Mouse (Mus musculus): Measurements from ENCODE around the gene Ncaph. TPM values are rescaled to one million over a fixed set of nuclear protein-coding genes. Genes with fewer than 3 reads are reported as not detected.

Ncaph gene
- total and polyA plus RNA-seq, 3 experiments: 37.5 to 49.4 TPM; not detected in 1

DNA sequence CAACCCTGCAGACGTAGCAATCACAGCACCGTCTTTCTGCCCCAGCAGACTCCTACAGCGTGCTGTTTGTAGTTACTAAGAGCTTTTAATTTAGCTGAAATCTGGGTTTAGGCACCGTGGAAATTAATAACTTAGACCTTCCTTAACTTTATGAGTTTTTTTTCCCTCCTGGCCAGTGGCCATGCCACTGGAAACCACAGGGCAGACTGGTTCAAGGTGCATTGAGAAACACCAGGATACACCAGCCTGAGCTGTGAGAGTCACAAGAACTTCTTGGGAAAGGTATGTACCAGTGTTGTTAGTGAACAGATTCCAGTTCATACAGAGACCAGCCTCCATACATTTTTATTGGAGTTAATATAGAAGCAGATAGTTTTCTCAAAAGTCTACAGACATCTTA is 4.7 kb upstream of the Ncaph start:
- Histone ChIP-seq H3K27me3 (ENCODE audit: control insufficient read depth in 1 of 2, insufficient read depth in 2 of 2, low read length in 2 of 2) (no peaks in the 10 kb centered on the region), H3K4me1 (ENCODE audit: control insufficient read depth in 1 of 2, insufficient read depth in 2 of 2, low read length in 2 of 2) (peaks cover 9 to 30% of the 10 kb centered on the region in 2 experiments), H3K27ac (ENCODE audit: control insufficient read depth, low read depth, low read length) (no peak overlapping the region), H3K79me2 (ENCODE audit: control insufficient read depth, insufficient read depth, low read length, poor library complexity) (peaks cover 19% of the 10 kb centered on the region), H3K36me3 (ENCODE audit: control insufficient read depth in 1 of 2, insufficient read depth in 2 of 2, low read length in 2 of 2) (peaks cover 0 to 26% of the 10 kb centered on the region in 2 experiments; a peak in 2 of 4 replicates), H3K9me3 (replicated peaks; ENCODE audit: insufficient read depth, low read length) (no peaks in the 10 kb centered on the region), H3K9ac (ENCODE audit: control insufficient read depth, low read depth, low read length, poor library complexity, severe bottlenecking) (no peak overlapping the region), H3K4me3 (ENCODE audit: control insufficient read depth in 1 of 2, insufficient read depth in 1 of 2, low read depth in 2 of 2, low read length in 2 of 2) (no peak overlapping the region)
- no peak for DNase-seq (ENCODE audit: low read depth, low spot score)
- TF ChIP-seq MYB (IDR thresholded peaks at IDR 0.05; ENCODE audit: low read depth, low read length) (no peak), CTCF (IDR thresholded peaks at IDR 0.05 in 2 of 3, conservative IDR thresholded peaks at IDR 0.05 in 1 of 3; ENCODE audit: control insufficient read depth in 1 of 3, insufficient read depth in 1 of 3, low read depth in 2 of 3, low read length in 3 of 3, poor library complexity in 1 of 3, severe bottlenecking in 1 of 3) (no peak), GATA1 (IDR thresholded peaks at IDR 0.05; ENCODE audit: low read depth, low read length) (no peak), RCOR1 (IDR thresholded peaks at IDR 0.05; ENCODE audit: low read depth, low read length) (no peak), MYC (IDR thresholded peaks at IDR 0.05; ENCODE audit: low read depth, low read length) (no peak), ZNF384 (IDR thresholded peaks at IDR 0.05; ENCODE audit: low read depth, low read length) (no peak), GABPA (IDR thresholded peaks at IDR 0.05; ENCODE audit: low read depth, low read length) (no peak), ZC3H11A (IDR thresholded peaks at IDR 0.05; ENCODE audit: low read depth, low read length) (no peak), CHD1 (IDR thresholded peaks at IDR 0.05; ENCODE audit: low read depth, low read length) (no peak), ETS1 (IDR thresholded peaks at IDR 0.05; ENCODE audit: low read depth, low read length) (no peak), KAT2A (conservative IDR thresholded peaks at IDR 0.05; ENCODE audit: low read depth, low read length) (no peak), SMC3 (IDR thresholded peaks at IDR 0.05; ENCODE audit: low read depth, low read length) (no peak)

DNA sequence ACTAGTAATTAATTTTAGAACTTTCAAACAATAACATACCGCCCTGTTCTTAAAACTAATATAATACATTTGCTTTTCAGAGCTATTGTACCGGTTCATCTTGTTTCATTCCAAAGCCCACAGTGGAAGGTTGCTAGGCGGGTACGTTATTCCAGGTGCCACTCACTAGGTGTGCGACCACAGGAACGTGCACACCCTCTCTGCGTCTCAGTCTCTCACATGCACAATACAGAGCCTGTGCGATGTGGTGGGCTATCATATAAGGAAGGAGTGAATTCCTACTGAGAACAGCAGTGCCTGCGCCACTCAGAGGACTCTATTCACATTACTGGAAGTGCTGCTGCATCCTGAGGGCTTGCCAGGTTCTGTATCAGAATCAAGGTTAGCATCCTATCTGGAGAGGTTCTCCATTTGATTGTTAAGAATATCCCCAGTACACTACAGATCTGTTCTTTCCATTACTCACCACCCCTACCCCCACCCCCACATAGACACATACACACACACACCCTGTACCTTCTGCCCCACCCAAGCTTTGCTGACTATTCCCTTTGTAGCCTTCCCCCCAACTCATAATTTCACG is 4.2 kb upstream of the Ncaph start:
- no peaks in the 10 kb centered on the region for H3K27me3 ChIP-seq (ENCODE audit: control insufficient read depth in 1 of 2, insufficient read depth in 2 of 2, low read length in 2 of 2)
- no peak for DNase-seq (ENCODE audit: low read depth, low spot score)
- TF ChIP-seq POLR2AphosphoS2 (IDR thresholded peaks at IDR 0.05; ENCODE audit: low read length): 0 out of 2 replicates have a peak, but pooled peaks have one; percentile 36
- no peak for TF ChIP-seq ZKSCAN1 (IDR thresholded peaks at IDR 0.05; ENCODE audit: low read depth, low read length)
- no peak overlapping the region for H3K4me3 ChIP-seq (ENCODE audit: control insufficient read depth in 1 of 2, insufficient read depth in 1 of 2, low read depth in 2 of 2, low read length in 2 of 2)
- peaks cover 9 to 31% of the 10 kb centered on the region in 2 experiments for H3K4me1 ChIP-seq (ENCODE audit: control insufficient read depth in 1 of 2, insufficient read depth in 2 of 2, low read length in 2 of 2)
- H3K9me3 ChIP-seq (replicated peaks; ENCODE audit: insufficient read depth, low read length): no peaks in the 10 kb centered on the region
- no peak overlapping the region for H3K9ac ChIP-seq (ENCODE audit: control insufficient read depth, low read depth, low read length, poor library complexity, severe bottlenecking)
- peaks cover 0 to 27% of the 10 kb centered on the region in 2 experiments; a peak in 2 of 4 replicates for H3K36me3 ChIP-seq (ENCODE audit: control insufficient read depth in 1 of 2, insufficient read depth in 2 of 2, low read length in 2 of 2)
- H3K79me2 ChIP-seq (ENCODE audit: control insufficient read depth, insufficient read depth, low read length, poor library complexity): peaks cover 22% of the 10 kb centered on the region
- H3K27ac ChIP-seq (ENCODE audit: control insufficient read depth, low read depth, low read length): no peak overlapping the region

DNA sequence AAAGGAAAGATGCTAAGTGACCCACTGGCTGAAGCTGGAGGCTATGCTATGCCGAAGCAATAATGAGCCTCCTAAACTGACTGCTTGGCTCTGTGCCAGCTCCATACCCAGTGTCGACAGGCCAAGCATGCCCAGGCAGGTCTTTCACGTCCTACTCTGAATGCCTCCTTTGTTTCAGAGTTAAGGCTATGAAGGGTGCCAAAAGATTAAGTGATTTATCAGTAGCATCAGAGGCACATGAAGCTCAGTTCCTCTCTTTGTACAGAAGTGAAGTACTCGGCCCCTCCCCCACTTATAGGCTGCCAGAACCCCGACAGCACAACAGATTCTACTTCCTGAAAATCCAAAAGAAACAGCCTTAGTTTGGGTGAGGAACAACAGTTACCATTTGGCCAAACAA is 3.2 kb upstream of the Ncaph start:
- Histone ChIP-seq H3K27me3 (ENCODE audit: control insufficient read depth in 1 of 2, insufficient read depth in 2 of 2, low read length in 2 of 2) (no peaks in the 10 kb centered on the region), H3K79me2 (ENCODE audit: control insufficient read depth, insufficient read depth, low read length, poor library complexity) (peaks cover 23% of the 10 kb centered on the region), H3K4me1 (ENCODE audit: control insufficient read depth in 1 of 2, insufficient read depth in 2 of 2, low read length in 2 of 2) (peaks cover 12 to 31% of the 10 kb centered on the region in 2 experiments), H3K9ac (ENCODE audit: control insufficient read depth, low read depth, low read length, poor library complexity, severe bottlenecking) (peak overlapping the region; percentile 25), H3K36me3 (ENCODE audit: control insufficient read depth in 1 of 2, insufficient read depth in 2 of 2, low read length in 2 of 2) (peaks cover 0 to 33% of the 10 kb centered on the region in 2 experiments; a peak in 2 of 4 replicates), H3K4me3 (ENCODE audit: control insufficient read depth in 1 of 2, insufficient read depth in 1 of 2, low read depth in 2 of 2, low read length in 2 of 2) (no peak overlapping the region; a peak in 1 of 4 replicates), H3K9me3 (replicated peaks; ENCODE audit: insufficient read depth, low read length) (no peaks in the 10 kb centered on the region), H3K27ac (ENCODE audit: control insufficient read depth, low read depth, low read length) (peak overlapping the region; percentile 70)
- peak; percentile 93 for DNase-seq (ENCODE audit: low read depth, low spot score)
- TF ChIP-seq E2F4 (IDR thresholded peaks at IDR 0.05; ENCODE audit: borderline replicate concordance, low read depth, low read length): no peak
- peak; percentile 77 for TF ChIP-seq MAX (IDR thresholded peaks at IDR 0.05; ENCODE audit: low read length)
- no peak for TF ChIP-seq GABPA (IDR thresholded peaks at IDR 0.05; ENCODE audit: low read depth, low read length)
- no peak for TF ChIP-seq USF2 (IDR thresholded peaks at IDR 0.05; ENCODE audit: borderline replicate concordance in 1 of 2, insufficient read depth in 1 of 2, low read depth in 1 of 2, low read length in 2 of 2)
- TF ChIP-seq MAFK (IDR thresholded peaks at IDR 0.05; ENCODE audit: borderline replicate concordance, low read depth, low read length): no peak
- TF ChIP-seq RAD21 (IDR thresholded peaks at IDR 0.05; ENCODE audit: low read depth, low read length): no peak
- no peak for TF ChIP-seq ZKSCAN1 (IDR thresholded peaks at IDR 0.05; ENCODE audit: low read depth, low read length)
- peak; percentile 84 to 91 for TF ChIP-seq EP300 (IDR thresholded peaks at IDR 0.05; ENCODE audit: low read depth in 1 of 2, low read length in 2 of 2)
- TF ChIP-seq CTCF (IDR thresholded peaks at IDR 0.05 in 2 of 3, conservative IDR thresholded peaks at IDR 0.05 in 1 of 3; ENCODE audit: control insufficient read depth in 1 of 3, insufficient read depth in 1 of 3, low read depth in 2 of 3, low read length in 3 of 3, poor library complexity in 1 of 3, severe bottlenecking in 1 of 3): no peak
- TF ChIP-seq JUND (IDR thresholded peaks at IDR 0.05; ENCODE audit: low read depth, low read length): no peak
- no peak for TF ChIP-seq TBP (IDR thresholded peaks at IDR 0.05; ENCODE audit: low read depth, low read length)
- TF ChIP-seq POLR2A (IDR thresholded peaks at IDR 0.05; ENCODE audit: control insufficient read depth in 1 of 2, insufficient read depth in 1 of 2, low read depth in 1 of 2, low read length in 2 of 2, poor library complexity in 1 of 2): no peak; a peak in 1 of 4 replicates
- peak; percentile 79 for TF ChIP-seq MXI1 (IDR thresholded peaks at IDR 0.05; ENCODE audit: low read depth, low read length)
- no peak for TF ChIP-seq ZNF384 (IDR thresholded peaks at IDR 0.05; ENCODE audit: low read depth, low read length)
- TF ChIP-seq NELFE (IDR thresholded peaks at IDR 0.05; ENCODE audit: low read depth, low read length): no peak
- TF ChIP-seq TAL1 (IDR thresholded peaks at IDR 0.05; ENCODE audit: low read length): peak; percentile 36

Data from MEL (cell line).